Comparison of ENCODE assay signal across 9 mouse cellular contexts in the genomic region with DNA sequence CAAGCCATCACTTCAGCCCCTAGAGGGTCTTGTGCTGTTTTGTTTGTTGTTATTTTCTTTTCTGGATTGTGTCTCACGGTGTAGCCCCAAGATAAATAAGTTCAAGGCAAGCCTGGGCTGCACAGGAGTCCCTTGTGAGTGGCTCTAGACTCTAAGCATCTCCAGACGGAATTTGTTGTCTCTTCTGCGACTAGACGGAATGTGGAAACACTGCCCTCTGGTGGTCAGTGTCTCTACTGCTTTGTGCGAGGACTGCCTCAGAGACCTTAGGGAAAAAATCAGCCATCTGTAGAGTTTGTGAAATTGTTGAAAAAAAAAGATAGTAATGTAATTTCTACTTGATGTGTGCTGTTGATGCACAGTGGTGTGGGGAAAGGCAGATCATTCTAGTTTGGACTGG. TPM values are rescaled to one million over a fixed set of nuclear protein-coding genes. Genes with fewer than 3 reads are reported as not detected.
DNase-seq lines count a peak whose midpoint lies in the region; ATAC-seq and TF ChIP-seq lines count a peak whose summit lies in the region.
"Had no signal": no experiment of that assay in that cellular context is flagged by ENCODE, and none has a peak within 500 bp of the region (broad histone marks: within the 10 kb centered on the region; RNA-seq: fewer than 3 reads in every experiment).

No protein-coding gene starts in this region.

- H3K4me3 ChIP-seq in C2C12 (ENCODE audit: insufficient read depth, poor library complexity, severe bottlenecking) = no peak overlapping the region
- no peak overlapping the region for H3K4me3 ChIP-seq in liver, embryonic 13.5 days (replicated peaks)
- H3K4me3 ChIP-seq: heart, embryonic 15.5 days had no signal

- no peak overlapping the region for H3K9ac ChIP-seq in liver, embryonic 13.5 days
- H3K9ac ChIP-seq: heart, embryonic 15.5 days had no signal

- peaks cover 5% of the 10 kb centered on the region for H3K27me3 ChIP-seq in C2C12 (ENCODE audit: control insufficient read depth, insufficient read depth, insufficient read length)
- H3K27me3 ChIP-seq in liver, embryonic 13.5 days = 0 out of 2 replicates have a peak, but pooled peaks cover 3% of the 10 kb centered on the region
- H3K27me3 ChIP-seq: heart, embryonic 15.5 days had no signal

- no peak overlapping the region for H3K4me2 ChIP-seq in liver, embryonic 13.5 days
- H3K4me2 ChIP-seq: heart, embryonic 15.5 days had no signal

- H3K36me3 ChIP-seq in C2C12 (ENCODE audit: control insufficient read depth, insufficient read depth) = no peaks in the 10 kb centered on the region
- H3K36me3 ChIP-seq in liver, embryonic 13.5 days = no peaks in the 10 kb centered on the region
- H3K36me3 ChIP-seq: heart, embryonic 15.5 days had no signal

- H3K27ac ChIP-seq in liver, embryonic 13.5 days = no peak overlapping the region
- H3K27ac ChIP-seq: heart, embryonic 15.5 days had no signal

- TF ChIP-seq CTCF in C2C12 (IDR thresholded peaks at IDR 0.05; ENCODE audit: control insufficient read depth, insufficient read depth, insufficient read length) = peak; percentile 47

- H3K4me1 ChIP-seq in liver, embryonic 13.5 days (replicated peaks) = no peaks in the 10 kb centered on the region
- H3K4me1 ChIP-seq: heart, embryonic 15.5 days had no signal

- H3K79me2 ChIP-seq in C2C12 (ENCODE audit: control insufficient read depth, insufficient read depth) = no peaks in the 10 kb centered on the region

- DNase-seq in cerebellum, postnatal 4 days (ENCODE audit: low spot score in 2 of 2) = peak; percentile 55 to 76
- DNase-seq in gastrocnemius, postnatal 10 days = peak; percentile 80
- DNase-seq in kidney, adult 9 months = peak; percentile 57
- peak; percentile 28 for DNase-seq in liver, embryonic 13.5 days
- peak; percentile 52 for DNase-seq in ovary, postnatal 14 days (ENCODE audit: low spot score)
- peak; percentile 69 for DNase-seq in thymus, postnatal 0 days (ENCODE audit: low spot score)

- no peak overlapping the region for H3ac ChIP-seq in C2C12 (ENCODE audit: control insufficient read depth, insufficient read length, low read depth)

- 2% methylated on average over 5 of the region's 5 CpGs for WGBS in liver, embryonic 13.5 days (ENCODE audit: insufficient replicate concordance)

- peak; percentile 69 for ATAC-seq in activated CD4-positive, CD25-positive, alpha-beta regulatory T cell, adult 4 months
- no peak; the same call in 1 of the 2 replicates for ATAC-seq in liver, embryonic 13.5 days (ENCODE audit: low read depth)

- no peaks in the 10 kb centered on the region for H3K79me3 ChIP-seq in C2C12 (ENCODE audit: low read depth)

- no peaks in the 10 kb centered on the region for H3K9me3 ChIP-seq in liver, embryonic 13.5 days (replicated peaks)
- H3K9me3 ChIP-seq: heart, embryonic 15.5 days had no signal

TF ChIP-seq in C2C12, 6 proteins besides CTCF, POLR2A, EP300 and RAD21:
- TF ChIP-seq MYOG (IDR thresholded peaks at IDR 0.05; ENCODE audit: control insufficient read depth, extremely low read depth, insufficient read length) = no peak
- no peak for TF ChIP-seq CEBPB (IDR thresholded peaks at IDR 0.05; ENCODE audit: low read depth)
- no peak for TF ChIP-seq MYOD1 (IDR thresholded peaks at IDR 0.05; ENCODE audit: control insufficient read depth, insufficient read length, low read depth)
- TF ChIP-seq FOSL1 (IDR thresholded peaks at IDR 0.05; ENCODE audit: insufficient read depth, low read length, poor library complexity, severe bottlenecking) = no peak
- no peak for TF ChIP-seq MAX (IDR thresholded peaks at IDR 0.05)
- TF ChIP-seq USF1 (IDR thresholded peaks at IDR 0.05; ENCODE audit: low read depth) = no peak

RNA-seq across cellular contexts. Expression of gene Arpc1a, which starts 13.9 kb away (rescaled TPM):
- 91.7 TPM for polyA plus RNA-seq in C2C12 (2012; fragmentation: generic; extraction: Trizol)
- 10 to 100 TPM; 84.8 to 96.6 TPM for polyA plus RNA-seq in activated CD4-positive, CD25-positive, alpha-beta regulatory T cell, adult 4 months (2017; shearing (Covaris generic))
- total RNA-seq in gastrocnemius, postnatal 10 days (2021) = 10 to 100 TPM; 42.7 to 43.7 TPM
- polyA plus RNA-seq in liver, embryonic 13.5 days (2015; fragmentation: Nextera tagmentation; extraction: Ambion mirVana) = 65.3 and 65.8 TPM in 2 replicates
- 148 and 153 TPM in 2 replicates for polyA plus RNA-seq in thymus, postnatal 0 days (2015; fragmentation: Nextera tagmentation; extraction: Ambion mirVana)

RNA-seq across cellular contexts. Expression of gene Kpna7, which starts 14.1 kb away (rescaled TPM):
- polyA plus RNA-seq in C2C12 (2012; fragmentation: generic; extraction: Trizol) = not detected
- polyA plus RNA-seq in activated CD4-positive, CD25-positive, alpha-beta regulatory T cell, adult 4 months (2017; shearing (Covaris generic)) = not detected
- total RNA-seq in gastrocnemius, postnatal 10 days (2021) = not detected
- polyA plus RNA-seq in liver, embryonic 13.5 days (2015; fragmentation: Nextera tagmentation; extraction: Ambion mirVana) = 0.05 and 0.06 TPM in 2 replicates
- polyA plus RNA-seq in thymus, postnatal 0 days (2015; fragmentation: Nextera tagmentation; extraction: Ambion mirVana) = 0.05 and 0.20 TPM in 2 replicates
- polyA plus RNA-seq: heart, embryonic 15.5 days had no signal

RNA-seq across cellular contexts. Expression of gene 1700018F24Rik, which starts 26.9 kb away (rescaled TPM):
- not detected for polyA plus RNA-seq in C2C12 (2012; fragmentation: generic; extraction: Trizol)
- not detected for polyA plus RNA-seq in activated CD4-positive, CD25-positive, alpha-beta regulatory T cell, adult 4 months (2017; shearing (Covaris generic))
- not detected for total RNA-seq in gastrocnemius, postnatal 10 days (2021)
- not detected in 2 replicates for polyA plus RNA-seq in liver, embryonic 13.5 days (2015; fragmentation: Nextera tagmentation; extraction: Ambion mirVana)
- 0.22 TPM in 1 of 2 replicates, not detected in the other for polyA plus RNA-seq in thymus, postnatal 0 days (2015; fragmentation: Nextera tagmentation; extraction: Ambion mirVana)
- polyA plus RNA-seq: heart, embryonic 15.5 days had no signal

RNA-seq across cellular contexts. Expression of gene Gm4871, which starts 37.2 kb away (rescaled TPM):
- not detected for polyA plus RNA-seq in C2C12 (2012; fragmentation: generic; extraction: Trizol)
- not detected for polyA plus RNA-seq in activated CD4-positive, CD25-positive, alpha-beta regulatory T cell, adult 4 months (2017; shearing (Covaris generic))
- not detected for total RNA-seq in gastrocnemius, postnatal 10 days (2021)
- polyA plus RNA-seq in liver, embryonic 13.5 days (2015; fragmentation: Nextera tagmentation; extraction: Ambion mirVana) = not detected in 2 replicates
- polyA plus RNA-seq in thymus, postnatal 0 days (2015; fragmentation: Nextera tagmentation; extraction: Ambion mirVana) = not detected in 2 replicates
- polyA plus RNA-seq: heart, embryonic 15.5 days had no signal

RNA-seq across cellular contexts. Expression of gene Arpc1b, which starts 44.3 kb away (rescaled TPM):
- 741 TPM for polyA plus RNA-seq in C2C12 (2012; fragmentation: generic; extraction: Trizol)
- polyA plus RNA-seq in activated CD4-positive, CD25-positive, alpha-beta regulatory T cell, adult 4 months (2017; shearing (Covaris generic)) = 1,000 to 10,000 TPM in 1 of 2 experiments, 100 to 1,000 TPM in 1; 727 to 1,112 TPM
- total RNA-seq in gastrocnemius, postnatal 10 days (2021) = 10 to 100 TPM; 78.4 to 98.3 TPM
- 158 and 163 TPM in 2 replicates for polyA plus RNA-seq in liver, embryonic 13.5 days (2015; fragmentation: Nextera tagmentation; extraction: Ambion mirVana)
- 563 and 603 TPM in 2 replicates for polyA plus RNA-seq in thymus, postnatal 0 days (2015; fragmentation: Nextera tagmentation; extraction: Ambion mirVana)

Comparison
In these comparisons a context has a peak if more than half of its experiments do, and no peak if none do; other contexts are left out.
1. DNase-seq: peak in every context shown above with its lines; median percentile 80 in gastrocnemius, postnatal 10 days; 69 in thymus, postnatal 0 days; 66 in cerebellum, postnatal 4 days; 57 in kidney, adult 9 months; 52 in ovary, postnatal 14 days; 28 in liver, embryonic 13.5 days.